Mouse (Mus musculus): Measurements from ENCODE around the gene Rgma. TPM values are rescaled to one million over a fixed set of nuclear protein-coding genes. Genes with fewer than 3 reads are reported as not detected.

Gene Rgma
- polyA plus RNA-seq, 1 experiment from 2014 or later, result 40.0 TPM

- ATAC-seq (ENCODE audit: low FRiP score), result no peak
- Histone ChIP-seq H3K4me1 (replicated peaks) (no peaks in the 10 kb centered on the region), H3K27ac (0 out of 2 replicates have a peak overlapping the region, but pooled peaks have one; percentile 10), H3K4me2 (no peak overlapping the region), H3K36me3 (peaks cover 92% of the 10 kb centered on the region), H3K9ac (no peak overlapping the region), H3K9me3 (no peaks in the 10 kb centered on the region), H3K27me3 (no peaks in the 10 kb centered on the region), H3K4me3 (no peak overlapping the region)
- WGBS, result 85% methylated on average over 12 of the region's 12 CpGs
These were observed 78.8 kb downstream of the Rgma start for GRCm38 (mm10) chr7:73454113-73454512.

GRCm38 (mm10) chr7:73463546-73463945, 88.2 kb downstream of the Rgma start:
- no peaks in the 10 kb centered on the region for H3K9me3 ChIP-seq
- H3K4me2 ChIP-seq, result no peak overlapping the region
- H3K27ac ChIP-seq, result no peak overlapping the region
- 95% methylated on average over 2 of the region's 2 CpGs for WGBS
- peaks cover 89% of the 10 kb centered on the region for H3K36me3 ChIP-seq
- no peak for ATAC-seq (ENCODE audit: low FRiP score)
- H3K4me3 ChIP-seq, result no peak overlapping the region
- no peaks in the 10 kb centered on the region for H3K27me3 ChIP-seq
- no peaks in the 10 kb centered on the region for H3K4me1 ChIP-seq (replicated peaks)
- no peak overlapping the region for H3K9ac ChIP-seq

- Histone ChIP-seq H3K27me3 (no peaks in the 10 kb centered on the region), H3K4me3 (no peak overlapping the region), H3K9ac (no peak overlapping the region), H3K27ac (no peak overlapping the region), H3K36me3 (peaks cover 87% of the 10 kb centered on the region), H3K4me1 (replicated peaks) (no peaks in the 10 kb centered on the region), H3K4me2 (no peak overlapping the region), H3K9me3 (no peaks in the 10 kb centered on the region)
- 96% methylated on average over 3 of the region's 3 CpGs for WGBS
- no peak for ATAC-seq (ENCODE audit: low FRiP score)
These were observed 92.4 kb downstream of the Rgma start for GRCm38 (mm10) chr7:73467741-73468140.

Other genes with a start within 250 kb of the Rgma start
- 44.7 and 53.5 TPM in 2 replicates for gene Chd2, start 166.3 kb downstream of the Rgma start, polyA plus RNA-seq (2015; fragmentation: Nextera tagmentation; extraction: Ambion mirVana)